Mouse (Mus musculus): ENCODE results near the gene Eif3d. TPM values are rescaled to one million over a fixed set of nuclear protein-coding genes. Genes with fewer than 3 reads are reported as not detected.

Eif3d gene
- total RNA-seq, 2 experiments from 2014 or later = 94.7 to 103 TPM

DNA sequence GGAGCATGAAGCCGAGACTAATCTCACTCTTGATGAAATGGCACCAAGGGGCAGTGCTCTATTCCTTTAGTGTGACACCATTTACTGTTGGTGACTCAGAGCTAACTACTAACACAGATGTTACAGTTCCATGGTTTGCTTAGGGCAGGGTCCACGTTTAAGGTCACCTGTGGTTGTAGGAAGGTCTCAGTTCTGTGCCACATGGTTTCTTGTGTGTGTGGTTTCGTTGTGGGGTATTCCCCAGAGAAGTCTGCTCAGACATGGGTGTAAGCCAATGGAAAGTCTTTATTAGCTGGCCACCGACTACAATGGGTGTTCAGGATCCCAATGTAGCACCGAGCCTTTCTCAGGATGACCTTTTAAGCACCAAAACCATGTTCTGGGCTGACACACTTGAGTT lies 32.1 kb downstream of the Eif3d start:
- no peak for TF ChIP-seq CTCF (conservative IDR thresholded peaks at IDR 0.05)
- DNase-seq (ENCODE audit: low spot score in 2 of 2) = no peak
- H3K27ac ChIP-seq = no peak overlapping the region
- H3K4me3 ChIP-seq = no peak overlapping the region

DNA sequence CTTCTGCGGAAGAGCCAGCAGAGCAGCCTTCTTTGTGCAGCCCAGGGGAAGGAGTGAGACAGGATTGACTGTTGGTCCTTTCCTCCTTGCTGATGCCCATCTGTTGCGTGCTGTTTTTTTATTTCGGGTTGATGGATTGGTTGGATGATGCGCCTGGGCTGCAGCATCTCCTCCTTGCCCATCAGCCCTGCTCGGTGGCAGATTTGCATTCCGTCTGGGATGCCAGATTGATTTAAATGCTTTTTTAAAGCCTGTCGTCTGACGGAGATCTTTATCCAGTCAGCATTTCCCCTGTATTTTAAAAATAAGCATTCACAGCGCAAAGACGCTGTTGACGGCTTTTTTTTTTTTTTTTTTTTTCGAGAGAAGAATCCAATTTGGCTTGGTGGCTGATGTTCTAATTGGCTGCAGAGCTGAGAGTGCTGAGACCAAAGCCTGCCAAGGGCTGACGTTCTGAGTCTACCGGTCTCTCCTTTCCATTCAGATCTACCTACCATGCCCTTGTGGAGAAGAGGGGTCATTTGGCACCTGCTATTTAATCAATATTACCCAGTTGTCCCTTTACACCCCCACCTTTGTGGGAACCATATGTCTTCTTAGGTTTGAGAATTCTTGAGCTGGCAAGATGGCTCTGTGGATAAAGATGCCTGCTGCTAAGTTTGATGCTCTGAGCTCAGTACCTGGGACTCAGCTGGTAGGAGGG lies 34.8 kb downstream of the Eif3d start:
- no peak for TF ChIP-seq CTCF (conservative IDR thresholded peaks at IDR 0.05)
- peak; percentile 67 to 90 for DNase-seq (ENCODE audit: low spot score in 2 of 2)
- no peak overlapping the region for H3K4me3 ChIP-seq
- peak overlapping the region; percentile 85 for H3K27ac ChIP-seq

DNA sequence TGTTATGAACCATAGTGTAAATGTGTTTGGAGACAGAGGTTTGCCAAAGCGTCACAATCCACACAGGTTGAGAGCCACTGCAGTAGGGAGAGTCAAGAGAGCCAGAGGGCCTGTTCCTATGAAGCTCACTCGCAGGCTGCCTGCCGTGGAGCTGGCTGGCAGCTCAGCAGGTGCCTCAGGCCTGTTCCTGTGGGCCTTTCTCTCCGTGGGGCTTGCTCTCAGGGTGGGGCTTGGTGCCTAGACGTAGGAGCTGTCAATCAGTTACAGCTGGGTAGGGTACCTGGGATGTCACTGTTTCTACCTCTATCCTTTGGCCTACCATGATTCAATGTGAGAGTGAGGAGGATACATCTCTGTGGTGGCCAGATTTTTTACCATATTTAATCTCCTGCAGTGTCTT lies 35.6 kb downstream of the Eif3d start:
- TF ChIP-seq CTCF (conservative IDR thresholded peaks at IDR 0.05) = no peak
- no peak for DNase-seq (ENCODE audit: low spot score in 2 of 2)
- H3K27ac ChIP-seq = peak overlapping the region; percentile 85
- no peak overlapping the region for H3K4me3 ChIP-seq

DNA sequence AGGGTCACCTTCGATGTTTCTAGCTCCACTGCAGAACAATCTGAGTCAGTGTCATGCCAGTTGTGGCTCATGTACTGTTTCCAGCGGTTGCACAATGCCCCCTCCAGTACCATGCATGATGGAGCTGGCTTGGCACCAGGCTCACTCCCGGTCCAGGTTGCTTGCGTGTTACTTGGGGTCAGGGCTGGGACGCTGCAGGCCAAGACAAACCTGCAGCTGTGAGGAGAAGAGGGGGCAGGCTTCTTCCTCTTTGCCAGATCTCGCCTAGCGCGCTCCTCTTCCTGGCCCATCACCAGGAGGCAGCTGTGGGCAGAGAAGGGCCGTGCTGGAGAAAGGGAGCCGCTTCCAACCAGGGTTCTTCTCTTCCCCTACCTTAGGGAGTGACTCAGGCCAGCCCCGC lies 36.3 kb downstream of the Eif3d start:
- DNase-seq (ENCODE audit: low spot score in 2 of 2) = no peak
- no peak overlapping the region for H3K4me3 ChIP-seq
- peak overlapping the region; percentile 85 for H3K27ac ChIP-seq
- no peak for TF ChIP-seq CTCF (conservative IDR thresholded peaks at IDR 0.05)

DNA sequence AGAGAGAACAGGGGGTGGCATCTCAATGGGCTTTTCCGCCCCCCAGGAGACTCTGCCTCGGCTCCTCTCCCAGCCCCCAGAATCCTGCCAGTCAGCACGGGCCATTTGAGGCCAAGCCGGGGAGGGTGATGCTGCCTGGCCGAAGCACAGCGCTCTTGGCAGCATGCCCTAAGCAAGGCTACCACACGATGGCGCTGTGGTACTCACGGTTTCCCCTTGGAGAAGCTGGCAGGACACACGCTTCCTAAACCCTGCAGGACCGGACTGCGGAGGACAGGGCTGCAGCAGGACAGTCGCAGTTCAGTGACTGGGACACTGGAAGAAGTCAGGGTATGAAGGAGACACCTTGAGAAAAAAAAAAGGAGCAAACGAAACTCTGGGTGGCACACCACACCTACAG lies 36.8 kb downstream of the Eif3d start:
- TF ChIP-seq CTCF (conservative IDR thresholded peaks at IDR 0.05) = peak; percentile 97
- peak; percentile 94 to 100 for DNase-seq (ENCODE audit: low spot score in 2 of 2)
- Histone ChIP-seq H3K27ac (peak overlapping the region; percentile 85), H3K4me3 (peak overlapping the region; percentile 20)

DNA sequence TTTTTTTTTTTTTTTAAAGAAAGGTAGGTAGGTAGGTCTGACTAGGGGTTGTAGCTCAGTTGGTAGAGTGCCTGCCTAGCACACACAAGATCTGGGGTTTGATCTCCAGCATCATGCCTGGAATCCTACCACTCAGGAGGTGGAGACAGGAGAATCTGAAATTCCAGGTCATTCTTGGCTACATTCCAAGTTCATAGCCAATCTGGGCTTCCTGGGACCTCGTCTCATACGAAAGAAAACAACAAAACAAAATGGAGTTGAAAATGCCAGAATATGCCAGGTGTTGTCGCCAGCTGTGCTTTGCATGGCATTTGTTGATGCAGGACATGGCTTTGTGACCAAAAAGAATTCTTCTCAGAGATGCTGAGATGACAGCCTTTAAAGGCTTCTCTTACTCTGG lies 37.4 kb downstream of the Eif3d start:
- H3K27ac ChIP-seq = peak overlapping the region; percentile 85
- no peak for DNase-seq (ENCODE audit: low spot score in 2 of 2)
- TF ChIP-seq CTCF (conservative IDR thresholded peaks at IDR 0.05) = no peak
- no peak overlapping the region; the same call in 1 of the 2 replicates for H3K4me3 ChIP-seq

DNA sequence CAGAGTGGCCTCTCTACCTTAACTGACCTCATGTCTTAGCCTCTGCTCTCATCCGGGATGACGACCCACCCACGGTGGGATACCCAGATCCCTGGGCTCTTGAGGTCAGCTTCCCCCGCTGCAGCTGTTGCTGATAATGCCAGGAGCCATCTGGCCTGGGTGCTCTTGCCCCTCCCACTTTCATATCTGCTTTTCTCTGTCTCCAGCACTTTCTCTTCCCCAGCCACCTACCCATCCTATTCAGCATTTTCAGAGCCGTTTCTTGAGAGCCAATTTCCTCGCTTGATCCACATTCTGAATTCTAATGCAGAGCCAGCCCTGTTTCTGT lies 39.0 kb downstream of the Eif3d start:
- TF ChIP-seq CTCF (conservative IDR thresholded peaks at IDR 0.05) = no peak
- DNase-seq (ENCODE audit: low spot score in 2 of 2) = no peak
- 0 out of 2 replicates have a peak overlapping the region, but pooled peaks have one; percentile 7 for H3K27ac ChIP-seq
- no peak overlapping the region for H3K4me3 ChIP-seq

DNA sequence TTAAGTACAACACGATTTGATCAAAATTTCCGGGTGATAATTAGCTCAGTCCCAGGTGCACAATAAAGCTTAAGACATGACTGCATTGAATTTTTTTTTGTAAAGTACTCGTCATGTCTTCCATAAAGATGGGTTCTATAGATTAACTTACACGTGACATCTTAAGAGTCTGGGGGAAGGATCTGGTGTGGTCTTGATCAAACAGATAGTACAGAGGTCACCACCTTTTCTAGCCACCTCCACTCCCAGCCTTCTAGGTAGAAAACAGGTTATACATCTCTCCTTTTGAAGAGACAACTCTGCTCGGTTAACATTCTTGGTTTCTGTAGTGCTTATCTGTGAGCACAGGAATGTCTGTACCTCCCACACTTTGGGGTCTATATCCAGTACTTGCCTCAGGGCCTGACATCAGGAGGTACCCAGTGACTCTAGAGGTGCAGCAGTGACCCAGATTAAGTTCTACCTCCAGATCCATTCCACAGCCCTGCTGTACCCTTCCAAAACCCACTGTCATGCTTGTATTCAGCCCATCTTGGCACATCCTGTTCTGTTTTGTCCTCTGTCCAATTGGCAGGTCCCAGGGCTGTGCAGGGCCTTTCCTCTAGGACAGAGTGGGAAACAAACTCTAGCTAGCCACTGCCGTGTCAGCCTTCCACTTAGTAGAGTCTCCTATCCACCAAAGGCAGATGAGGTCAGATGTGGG lies 39.5 kb downstream of the Eif3d start:
- H3K4me3 ChIP-seq = no peak overlapping the region
- H3K27ac ChIP-seq = 0 out of 2 replicates have a peak overlapping the region, but pooled peaks have one; percentile 7
- no peak for TF ChIP-seq CTCF (conservative IDR thresholded peaks at IDR 0.05)
- DNase-seq (ENCODE audit: low spot score in 2 of 2) = no peak

DNA sequence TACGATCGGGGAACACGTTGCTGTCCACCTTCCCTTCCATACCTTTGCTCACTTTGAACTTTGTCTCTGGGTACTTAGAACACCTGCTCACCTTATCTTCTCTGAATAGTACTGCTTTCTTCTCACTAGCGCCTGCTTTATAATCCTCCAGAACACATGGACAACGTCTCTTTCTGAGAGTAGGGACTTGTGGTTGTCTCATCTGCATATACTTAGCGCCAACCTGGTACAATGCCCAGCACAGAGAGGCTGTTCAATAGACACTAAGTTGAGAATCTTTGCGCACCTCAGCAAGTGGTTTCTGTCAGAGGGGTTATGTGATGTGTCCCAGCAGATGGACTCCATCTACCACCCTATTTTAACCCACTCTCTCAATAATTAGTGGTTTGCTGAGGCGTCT lies 40.8 kb downstream of the Eif3d start:
- DNase-seq (ENCODE audit: low spot score in 2 of 2) = no peak
- peak overlapping the region; percentile 99 for H3K27ac ChIP-seq

DNA sequence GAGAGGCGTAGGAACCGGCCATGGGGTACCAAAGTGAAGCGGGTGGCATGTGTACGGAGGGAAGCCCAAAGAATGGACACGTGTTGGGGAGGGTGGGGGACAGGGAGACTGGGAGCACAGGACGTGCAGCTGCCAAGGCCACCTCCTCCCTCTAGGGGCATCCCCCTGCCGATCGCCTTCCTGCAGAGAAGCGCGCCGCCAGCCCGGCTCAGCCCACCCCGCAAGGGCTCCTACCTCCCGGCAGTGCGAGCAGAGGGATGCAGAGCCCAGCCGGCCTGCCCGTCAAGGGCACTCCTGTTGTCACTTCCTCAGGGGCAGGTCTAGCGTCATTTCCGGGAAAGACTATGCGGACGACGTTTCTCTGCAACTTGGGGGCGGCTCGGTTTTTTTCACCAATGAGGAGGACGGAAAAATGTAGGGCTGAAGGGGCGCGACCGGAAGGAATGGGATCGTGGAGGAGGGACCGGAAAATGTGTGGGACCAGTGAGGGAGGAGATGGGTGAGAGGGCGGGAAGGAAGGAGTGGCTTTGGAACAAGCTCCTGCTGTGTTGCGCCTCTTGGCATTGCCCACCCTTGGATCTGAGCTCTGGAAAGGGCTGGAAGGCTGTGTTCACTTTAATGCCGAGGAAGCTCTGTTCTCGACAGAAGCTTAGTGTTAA lies 41.8 kb downstream of the Eif3d start, which contains the start of gene Txn2:
Gene Txn2, minus strand, starts transcription at position 334 of the 659 bp plus-strand sequence.
- peak; percentile 97 to 100 for DNase-seq (ENCODE audit: low spot score in 2 of 2)
- peak; percentile 47 for TF ChIP-seq CTCF (conservative IDR thresholded peaks at IDR 0.05)
- H3K27ac ChIP-seq = peak within 1 kb of the TSS; percentile 99
- peak within 1 kb of the TSS; percentile 78 for H3K4me3 ChIP-seq

More for the DNA sequence above, 40.8 kb downstream of the Eif3d start:
- H3K4me3 ChIP-seq = peak overlapping the region; percentile 78
- TF ChIP-seq CTCF (conservative IDR thresholded peaks at IDR 0.05) = no peak

DNA sequence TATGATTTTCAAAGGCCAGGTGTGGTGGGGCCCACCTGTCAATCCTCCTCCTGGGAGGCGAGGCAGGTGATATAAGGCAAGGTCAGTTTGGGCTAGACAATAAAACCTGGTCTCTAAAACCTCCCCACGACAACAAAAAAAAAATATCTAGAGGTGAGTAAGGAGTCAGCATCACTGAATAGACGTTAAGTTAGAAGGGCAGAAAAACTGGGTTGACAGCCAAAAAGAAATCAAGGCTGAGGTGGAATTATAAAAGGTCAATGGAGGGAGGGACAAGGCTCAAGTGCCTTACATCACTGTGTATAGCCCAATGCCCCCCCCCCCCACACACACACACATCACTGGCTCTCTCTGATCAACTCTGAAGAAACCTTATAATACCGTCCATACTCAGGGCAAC lies 42.5 kb downstream of the Eif3d start:
- Histone ChIP-seq H3K4me3 (peak overlapping the region; percentile 78), H3K27ac (peak overlapping the region; percentile 99)
- no peak for TF ChIP-seq CTCF (conservative IDR thresholded peaks at IDR 0.05)
- DNase-seq (ENCODE audit: low spot score in 2 of 2) = no peak

DNA sequence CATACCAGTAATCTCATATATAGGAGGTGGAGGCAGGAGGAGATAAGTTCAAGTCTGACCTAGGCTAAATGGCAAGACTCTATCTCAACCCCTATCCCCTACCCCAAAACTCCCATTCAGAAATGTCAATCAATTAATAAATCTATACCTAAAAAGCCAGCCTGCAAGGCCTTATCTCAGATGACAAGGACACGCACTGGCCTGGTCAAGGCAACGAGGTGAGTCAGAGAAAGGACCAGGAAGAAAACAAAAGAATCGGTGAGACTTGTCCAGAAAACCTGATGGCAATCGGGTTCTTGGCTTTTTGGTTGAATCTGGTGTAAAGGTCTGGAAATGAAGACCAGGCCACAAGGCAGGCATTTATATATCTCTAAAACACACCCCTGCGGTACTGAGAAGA lies 43.7 kb downstream of the Eif3d start:
- no peak for DNase-seq (ENCODE audit: low spot score in 2 of 2)
- Histone ChIP-seq H3K4me3 (no peak overlapping the region), H3K27ac (no peak overlapping the region)
- TF ChIP-seq CTCF (conservative IDR thresholded peaks at IDR 0.05) = no peak

DNA sequence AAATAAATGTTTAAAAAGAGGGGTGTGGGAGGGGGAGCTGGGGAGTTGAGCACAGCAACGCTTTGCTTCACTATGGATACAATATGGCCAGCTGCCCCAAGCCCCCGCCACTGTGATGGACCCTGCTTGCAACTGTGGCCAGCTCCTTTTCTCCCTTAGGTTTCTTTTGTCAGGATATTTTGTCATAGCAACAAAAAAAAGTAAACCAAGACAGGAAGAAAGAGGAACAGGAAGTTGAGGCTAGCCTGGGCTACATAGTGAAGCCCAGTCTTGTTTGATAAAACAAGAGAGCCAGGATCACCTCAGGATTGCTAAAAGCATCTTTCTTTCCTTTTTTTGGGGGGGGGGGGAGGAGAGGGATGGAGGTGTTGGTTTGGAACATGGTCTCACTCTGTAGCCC lies 45.4 kb downstream of the Eif3d start:
- no peak for TF ChIP-seq CTCF (conservative IDR thresholded peaks at IDR 0.05)

More for the DNA sequence above, 45.4 kb downstream of the Eif3d start:
- no peak overlapping the region for H3K4me3 ChIP-seq
- H3K27ac ChIP-seq = no peak overlapping the region
- DNase-seq (ENCODE audit: low spot score in 2 of 2) = no peak

All from layer of hippocampus, adult 2 months (tissue).